Comparison of ENCODE assay signal across 7 mouse cellular contexts in the genomic region with DNA sequence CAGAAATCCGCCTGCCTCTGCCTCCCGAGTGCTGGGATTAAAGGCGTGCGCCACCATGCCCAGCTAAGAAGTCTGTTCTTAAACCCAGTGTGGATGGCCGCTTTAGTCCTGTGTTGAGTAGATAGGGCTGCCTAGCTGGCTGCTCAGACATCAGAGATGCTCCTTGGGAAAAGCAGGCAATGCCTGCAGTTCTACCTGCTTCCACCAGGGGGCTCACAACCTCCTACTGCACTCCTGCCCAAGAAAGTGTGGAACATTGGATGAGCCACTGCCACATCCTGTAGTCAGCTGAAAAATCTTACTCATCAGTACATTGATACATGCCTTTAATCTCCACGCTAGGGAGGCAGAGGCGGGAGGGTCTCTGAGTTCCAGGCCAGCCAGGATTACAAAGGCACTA. TPM values are rescaled to one million over a fixed set of nuclear protein-coding genes. Genes with fewer than 3 reads are reported as not detected.
DNase-seq lines count a peak whose midpoint lies in the region; ATAC-seq lines count a peak whose summit lies in the region.

No protein-coding gene starts in this region.

- ATAC-seq in common myeloid progenitor, adult 5-6 weeks (replicated peaks; ENCODE audit: low read depth, poor library complexity, severe bottlenecking) = peak; percentile 73
- peak; percentile 76 for ATAC-seq in megakaryocyte progenitor cell, adult 5-6 weeks (replicated peaks; ENCODE audit: poor library complexity)

- DNase-seq in adrenal gland, adult 2 months = peak; percentile 83
- DNase-seq in gastrocnemius, postnatal 10 days = peak; percentile 78
- DNase-seq in hindlimb bud, embryonic 11.5 days (ENCODE audit: extremely low spot score, low read depth, low spot score) = peak; percentile 72
- peak; percentile 69 to 87 for DNase-seq in left cerebral cortex, adult 8-10 months (ENCODE audit: low spot score in 2 of 2)
- peak; percentile 89 for DNase-seq in right cerebral cortex, postnatal 25 days

RNA-seq across cellular contexts. Expression of a gene that starts 2.5 kb away (rescaled TPM):
- 1,000 to 10,000 TPM; 1,060 to 1,239 TPM for total RNA-seq in adrenal gland, adult 2 months (2021)
- 708 and 828 TPM in 2 replicates for polyA plus RNA-seq in adrenal gland, adult 2 months (2012; rRNA removed)
- 0.46 and 0.82 TPM in 2 replicates for total RNA-seq in common myeloid progenitor, adult 5-6 weeks (2017)
- 100 to 1,000 TPM; 358 to 467 TPM for total RNA-seq in gastrocnemius, postnatal 10 days (2021)
- 10 to 100 TPM; 72.7 to 86.4 (median 80.4) TPM for total RNA-seq in left cerebral cortex, adult 8-10 months (2022)
- 0.15 and 0.67 TPM in 2 replicates for total RNA-seq in megakaryocyte progenitor cell, adult 5-6 weeks (2015)
- 1.3 TPM in 2 replicates for total RNA-seq in megakaryocyte progenitor cell, adult 5-6 weeks (2017)

RNA-seq across cellular contexts. Expression of a gene that starts 9.6 kb away (rescaled TPM):
- 10 to 100 TPM; 22.1 to 33.4 TPM for total RNA-seq in adrenal gland, adult 2 months (2021)
- 111 and 156 TPM in 2 replicates for polyA plus RNA-seq in adrenal gland, adult 2 months (2012; rRNA removed)
- not detected in 2 replicates for total RNA-seq in common myeloid progenitor, adult 5-6 weeks (2017)
- total RNA-seq in gastrocnemius, postnatal 10 days (2021) = 1 to 10 TPM in 1 of 2 experiments, not detected in 1; 2.4 TPM
- 1 to 10 TPM; 3.4 to 9.2 (median 4.9) TPM for total RNA-seq in left cerebral cortex, adult 8-10 months (2022)
- total RNA-seq in megakaryocyte progenitor cell, adult 5-6 weeks (2015) = not detected in 2 replicates
- not detected in 2 replicates for total RNA-seq in megakaryocyte progenitor cell, adult 5-6 weeks (2017)

RNA-seq across cellular contexts. Expression of a gene that starts 10.6 kb away (rescaled TPM):
- total RNA-seq in adrenal gland, adult 2 months (2021) = 100 to 1,000 TPM; 202 to 243 TPM
- polyA plus RNA-seq in adrenal gland, adult 2 months (2012; rRNA removed) = 685 and 754 TPM in 2 replicates
- total RNA-seq in common myeloid progenitor, adult 5-6 weeks (2017) = 31.2 and 49.0 TPM in 2 replicates
- 100 to 1,000 TPM; 162 to 182 TPM for total RNA-seq in gastrocnemius, postnatal 10 days (2021)
- 100 to 1,000 TPM; 113 to 131 (median 118) TPM for total RNA-seq in left cerebral cortex, adult 8-10 months (2022)
- total RNA-seq in megakaryocyte progenitor cell, adult 5-6 weeks (2015) = 72.7 and 83.5 TPM in 2 replicates
- 28.6 and 30.8 TPM in 2 replicates for total RNA-seq in megakaryocyte progenitor cell, adult 5-6 weeks (2017)

RNA-seq across cellular contexts. Expression of a gene that starts 12.9 kb away (rescaled TPM):
- total RNA-seq in adrenal gland, adult 2 months (2021) = 10 to 100 TPM; 37.6 to 53.6 TPM
- polyA plus RNA-seq in adrenal gland, adult 2 months (2012; rRNA removed) = 74.6 and 76.9 TPM in 2 replicates
- total RNA-seq in common myeloid progenitor, adult 5-6 weeks (2017) = 27.9 and 34.0 TPM in 2 replicates
- 10 to 100 TPM; 15.4 to 15.9 TPM for total RNA-seq in gastrocnemius, postnatal 10 days (2021)
- 100 to 1,000 TPM; 152 to 159 (median 156) TPM for total RNA-seq in left cerebral cortex, adult 8-10 months (2022)
- 22.8 and 24.1 TPM in 2 replicates for total RNA-seq in megakaryocyte progenitor cell, adult 5-6 weeks (2015)
- total RNA-seq in megakaryocyte progenitor cell, adult 5-6 weeks (2017) = 11.6 and 17.3 TPM in 2 replicates

RNA-seq across cellular contexts. Expression of a gene that starts 44.7 kb away (rescaled TPM):
- under 1 TPM; 0.59 to 0.72 TPM for total RNA-seq in adrenal gland, adult 2 months (2021)
- 0.37 and 0.71 TPM in 2 replicates for polyA plus RNA-seq in adrenal gland, adult 2 months (2012; rRNA removed)
- total RNA-seq in common myeloid progenitor, adult 5-6 weeks (2017) = not detected in 2 replicates
- 1 to 10 TPM; 1.1 to 2.1 TPM for total RNA-seq in gastrocnemius, postnatal 10 days (2021)
- total RNA-seq in left cerebral cortex, adult 8-10 months (2022) = 10 to 100 TPM; 68.4 to 78.4 (median 74.8) TPM
- not detected in 2 replicates for total RNA-seq in megakaryocyte progenitor cell, adult 5-6 weeks (2015)
- total RNA-seq in megakaryocyte progenitor cell, adult 5-6 weeks (2017) = not detected in 2 replicates

Comparison
In these comparisons a context has a peak if more than half of its experiments do, and no peak if none do; other contexts are left out.
1. Peak in every context shown above with its lines: DNase-seq and ATAC-seq.
2. RNA of a gene that starts 2.5 kb away (total RNA-seq): 1,060 to 1,239 TPM in adrenal gland, adult 2 months, 358 to 467 TPM in gastrocnemius, postnatal 10 days and 72.7 to 86.4 TPM in left cerebral cortex, adult 8-10 months; 0.15 to 1.3 TPM in megakaryocyte progenitor cell, adult 5-6 weeks and 0.46 to 0.82 TPM in common myeloid progenitor, adult 5-6 weeks; every median in the first group is over 10 times any median in the second.